Mouse (Mus musculus) spleen, adult 2 months (tissue): ENCODE results near the gene Ccdc54.

Experiments used
- CTCF ChIP-seq: fragments of 200-500 bp; IDR thresholded peaks from 2 replicates; pipeline ENCODE4 v1.5.1; 2011; ENCODE audit warnings: mild to moderate bottlenecking, inconsistent platforms; ENCODE audit not compliant: insufficient read depth, insufficient read length, insufficient replicate concordance; ENCODE audit errors: extremely low read depth
- POLR2A ChIP-seq: fragments of 200-500 bp; IDR thresholded peaks from 2 replicates; pipeline ENCODE4 v1.6.1; 2011; ENCODE audit warnings: low read depth, low read length, inconsistent platforms

- TF ChIP-seq POLR2A: no peak
- TF ChIP-seq CTCF: no peak
These were observed 39.0 kb downstream of the Ccdc54 start for GRCm38 (mm10) chr16:50551871-50552528.
